Mouse (Mus musculus) liver, postnatal 0 days (tissue): ENCODE measurements around the gene Cpt1a. TPM values are rescaled to one million over a fixed set of nuclear protein-coding genes. Genes with fewer than 3 reads are reported as not detected.

ENCODE experiments used
- ATAC-seq: fragments of 200-750 bp; cut with Nextera tagmentation; 2 replicates; pipeline ENCODE4 v1.8.0; 2017; ENCODE audit warnings: mild to moderate bottlenecking, moderate library complexity
- DNase-seq: peaks from one replicate; pipeline ENCODE4 v3.0.0-alpha.2; 2016
- H3K27ac ChIP-seq: fragments of 300-500 bp; sonication (generic); 2 replicates; pipeline ENCODE4 v1.5.1; 2014; ENCODE audit warnings: antibody characterized with exemption, moderate library complexity, mild to moderate bottlenecking, low read depth
- H3K27me3 ChIP-seq: fragments of 300-500 bp; sonication (generic); 2 replicates; pipeline ENCODE4 v1.6.1; 2014; ENCODE audit warnings: low read length, control low read depth, mixed read lengths; ENCODE audit not compliant: insufficient read depth
- H3K36me3 ChIP-seq: fragments of 300-500 bp; sonication (generic); replicated peaks from 2 replicates; pipeline ENCODE4 v1.6.1; 2014; ENCODE audit warnings: mild to moderate bottlenecking, control low read depth, low read length, moderate library complexity, mixed read lengths; ENCODE audit not compliant: insufficient read depth
- H3K4me1 ChIP-seq: fragments of 300-500 bp; sonication (generic); 2 replicates; pipeline ENCODE4 v1.6.1; 2014; ENCODE audit warnings: antibody characterized with exemption, mild to moderate bottlenecking, control low read depth; ENCODE audit not compliant: insufficient read depth
- H3K4me2 ChIP-seq: fragments of 300-500 bp; sonication (generic); 2 replicates; pipeline ENCODE4 v1.6.1; 2014; ENCODE audit warnings: low read depth, mild to moderate bottlenecking, low read length, moderate library complexity, mixed read lengths
- H3K4me3 ChIP-seq: fragments of 300-500 bp; sonication (generic); 2 replicates; pipeline ENCODE4 v1.5.1; 2014; ENCODE audit warnings: low read depth, low read length
- H3K9ac ChIP-seq: fragments of 300-500 bp; sonication (generic); replicated peaks from 2 replicates; pipeline ENCODE4 v1.6.1; 2014; ENCODE audit warnings: mild to moderate bottlenecking, moderate library complexity
- H3K9me3 ChIP-seq: fragments of 300-500 bp; sonication (generic); 2 replicates; pipeline ENCODE4 v1.6.1; 2016; ENCODE audit warnings: mild to moderate bottlenecking, control low read depth, low read length, mixed read lengths
- CTCF ChIP-seq: sonication (generic); IDR thresholded peaks from 2 replicates; pipeline ENCODE4 v1.5.1; 2016; ENCODE audit warnings: antibody characterized with exemption, low read depth
- EP300 ChIP-seq: IDR thresholded peaks from 2 replicates; pipeline ENCODE4 v1.6.1; 2016; ENCODE audit warnings: antibody characterized with exemption, low read depth, mild to moderate bottlenecking
- WGBS: fragments of 180-500 bp; shearing (Covaris S2); extraction: QIAGEN DNeasy Blood & Tissue Kit; methylation state at CpG from one replicate; pipeline ENCODE4 v1.1.7; 2014; ENCODE audit not compliant: insufficient replicate concordance; 5-methylcytosine and 5-hydroxymethylcytosine counted together
- polyA plus RNA-seq: library from polyadenylated mRNA; unstranded; fragments of >200 nt; fragmentation: Nextera tagmentation; extraction: Ambion mirVana; gene quantifications from 2 replicates; pipeline ENCODE4 v1.2.1, GENCODE M21; 2015

The Cpt1a gene
- polyA plus RNA-seq, 1 experiment from 2014 or later = 140 TPM

DNA sequence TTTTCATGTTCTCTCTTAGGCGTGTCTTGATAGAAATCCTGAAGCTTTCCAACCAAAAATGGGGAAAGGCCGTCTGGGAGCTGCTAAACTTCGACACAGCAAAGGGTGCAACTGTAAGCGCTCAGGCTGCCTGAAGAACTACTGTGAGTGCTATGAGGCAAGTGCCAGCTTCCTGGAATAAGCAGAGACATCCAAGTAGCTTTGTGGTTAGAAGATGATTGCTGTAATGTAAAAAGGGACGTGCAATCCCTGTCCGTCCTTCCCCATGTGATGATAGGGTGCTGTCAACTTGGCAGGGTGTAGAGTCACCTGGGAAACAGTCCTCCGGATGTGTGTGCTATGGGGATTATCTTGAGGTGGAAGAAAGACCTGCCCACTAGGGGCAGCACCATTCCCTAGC is 81.9 kb downstream of the Cpt1a start:
- Histone ChIP-seq H3K4me2 (no peak overlapping the region), H3K36me3 (no peaks in the 10 kb centered on the region), H3K4me3 (no peak overlapping the region), H3K9me3 (no peaks in the 10 kb centered on the region), H3K9ac (no peak overlapping the region), H3K27me3 (no peaks in the 10 kb centered on the region), H3K4me1 (no peaks in the 10 kb centered on the region), H3K27ac (no peak overlapping the region)
- WGBS = 59% methylated on average over 7 of the region's 7 CpGs
- 0 out of 2 replicates have a peak, but pooled peaks have one; percentile 9 for TF ChIP-seq CTCF
- TF ChIP-seq EP300 = no peak
- no peak for ATAC-seq
- DNase-seq = no peak

DNA sequence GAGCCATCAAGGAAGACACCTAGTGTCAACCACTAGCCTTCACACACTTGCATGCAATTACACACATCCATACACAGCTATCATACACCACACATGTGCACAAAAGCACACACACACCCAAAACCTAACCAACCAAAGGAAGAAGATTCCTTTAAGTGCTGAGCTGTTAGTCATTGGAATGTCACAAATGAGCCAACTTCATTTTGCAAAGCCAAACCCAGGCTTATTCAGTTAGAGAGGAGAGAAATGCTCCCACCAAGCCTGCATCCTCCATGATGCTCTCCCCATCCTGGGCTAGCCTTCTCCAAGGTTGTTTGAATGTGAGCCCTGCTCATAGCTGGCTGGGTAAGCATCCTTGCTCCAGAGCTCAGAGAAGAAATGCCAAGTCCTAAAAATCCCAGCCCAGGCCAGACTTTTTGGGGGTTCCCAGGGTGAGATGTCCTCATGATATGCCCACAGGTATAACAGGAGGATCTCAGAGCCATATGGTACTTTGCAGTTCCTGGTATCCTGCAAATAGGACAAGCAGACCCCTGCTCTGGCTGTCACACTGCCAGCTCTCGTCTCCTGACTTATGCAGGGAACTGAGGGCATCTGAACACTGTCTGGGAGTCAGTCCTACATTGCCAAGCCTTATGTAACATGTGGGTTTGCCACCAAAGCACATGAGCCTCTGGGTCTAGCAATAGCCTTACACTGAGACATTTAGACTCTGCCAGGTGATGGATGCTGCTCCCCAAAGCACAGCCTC is 83.6 kb downstream of the Cpt1a start:
- no peaks in the 10 kb centered on the region for H3K27me3 ChIP-seq
- no peak overlapping the region for H3K4me3 ChIP-seq
- ATAC-seq (no peak), DNase-seq (no peak)
- no peak overlapping the region for H3K9ac ChIP-seq
- TF ChIP-seq EP300 = no peak
- H3K27ac ChIP-seq = no peak overlapping the region
- H3K9me3 ChIP-seq = no peaks in the 10 kb centered on the region
- no peaks in the 10 kb centered on the region for H3K4me1 ChIP-seq
- 56% methylated on average over 1 of the region's 1 CpGs for WGBS
- H3K4me2 ChIP-seq = no peak overlapping the region
- H3K36me3 ChIP-seq = no peaks in the 10 kb centered on the region

DNA sequence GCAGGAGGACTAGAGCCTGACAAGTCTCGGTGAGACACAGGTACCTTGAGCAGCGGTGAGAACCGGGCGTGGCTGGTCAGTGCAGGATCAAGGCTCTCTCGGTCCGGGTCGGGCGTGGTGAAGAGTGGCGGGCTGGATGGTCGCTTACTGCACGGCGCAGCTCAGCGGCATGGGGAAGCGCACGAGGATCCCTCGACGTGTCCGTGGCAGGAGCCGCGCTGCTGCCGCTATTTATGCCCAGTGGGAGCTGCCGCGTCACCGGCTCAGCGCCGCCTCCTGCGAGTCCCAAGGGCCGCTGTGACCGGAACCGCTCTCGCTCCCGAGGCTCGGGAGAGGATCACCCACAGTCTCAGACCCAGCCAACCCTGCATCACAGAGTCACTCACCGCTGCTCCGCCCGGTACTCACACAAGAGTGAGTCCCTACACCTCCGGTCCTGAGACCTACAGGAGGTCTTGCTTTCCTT is 92.2 kb downstream of the Cpt1a start, which contains the start of gene Gal:
Gal (minus strand) TSS at position 277 of the 466 bp plus-strand sequence.
- ATAC-seq = no peak; the same call in 1 of the 2 replicates

DNA sequence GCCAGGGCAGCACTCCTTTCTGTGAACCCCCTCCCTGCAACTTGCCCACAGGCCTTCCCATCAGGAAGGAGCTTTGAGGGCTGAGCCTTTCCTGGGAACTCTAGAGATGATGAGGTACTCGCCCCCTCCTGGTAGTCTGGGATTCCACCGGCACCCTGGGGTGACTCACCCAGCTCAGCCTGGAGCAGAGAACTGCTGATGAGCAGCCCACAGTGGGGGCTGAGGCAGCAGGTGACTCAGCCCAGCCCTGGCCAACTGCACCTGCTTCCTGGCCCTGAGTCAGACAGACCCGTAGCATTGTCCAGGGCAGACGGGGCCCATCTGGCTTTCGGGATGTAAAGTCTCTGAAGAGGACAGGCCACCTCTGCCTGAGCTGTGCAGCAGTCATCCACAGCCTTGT is 97.1 kb downstream of the Cpt1a start:
- Histone ChIP-seq H3K36me3 (no peaks in the 10 kb centered on the region), H3K9me3 (no peaks in the 10 kb centered on the region), H3K4me1 (peaks cover 4% of the 10 kb centered on the region; the same call in 1 of the 2 replicates), H3K9ac (no peak overlapping the region), H3K27me3 (peaks cover 16% of the 10 kb centered on the region), H3K4me2 (no peak overlapping the region), H3K27ac (no peak overlapping the region), H3K4me3 (no peak overlapping the region)
- ATAC-seq (no peak), DNase-seq (no peak)
- 54% methylated on average over 5 of the region's 5 CpGs for WGBS
- TF ChIP-seq EP300 = no peak

More for the DNA sequence above, 92.2 kb downstream of the Cpt1a start, which contains the start of gene Gal:
- Histone ChIP-seq H3K4me1 (peaks cover 5% of the 10 kb centered on the region; the same call in 1 of the 2 replicates), H3K27ac (no peak within 1 kb of the TSS), H3K27me3 (peaks cover 36% of the 10 kb centered on the region), H3K9ac (0 out of 2 replicates have a peak within 1 kb of the TSS, but pooled peaks have one; percentile 16), H3K36me3 (no peaks in the 10 kb centered on the region), H3K4me2 (peak within 1 kb of the TSS; percentile 49), H3K9me3 (no peaks in the 10 kb centered on the region), H3K4me3 (peak within 1 kb of the TSS; percentile 31)
- WGBS = 3% methylated on average over 37 of the region's 37 CpGs
- DNase-seq = peak; percentile 26
- TF ChIP-seq EP300 = no peak
- TF ChIP-seq CTCF = no peak

DNA sequence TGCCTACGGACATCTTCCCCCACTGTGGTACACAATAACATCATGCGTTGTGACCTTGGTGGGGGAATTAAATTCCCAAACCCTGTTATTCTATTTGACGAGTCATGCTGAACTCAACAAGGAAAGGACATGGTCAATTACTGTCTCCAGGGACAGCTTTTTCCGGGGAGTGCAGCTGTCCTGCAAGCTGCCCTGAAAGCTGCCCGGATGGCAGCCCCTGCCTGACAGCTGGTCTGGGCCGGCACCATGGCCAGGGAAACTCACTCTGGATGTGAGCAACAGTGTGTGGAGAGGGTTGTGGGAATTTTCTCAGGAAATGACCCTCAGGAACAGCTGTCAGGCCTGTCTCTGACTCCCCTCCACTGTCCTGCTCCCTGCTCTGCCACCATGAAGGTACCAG is 100.4 kb downstream of the Cpt1a start:
- no peak for TF ChIP-seq CTCF
- no peak for TF ChIP-seq EP300
- Histone ChIP-seq H3K4me2 (no peak overlapping the region), H3K4me3 (no peak overlapping the region), H3K9ac (no peak overlapping the region), H3K9me3 (no peaks in the 10 kb centered on the region), H3K36me3 (no peaks in the 10 kb centered on the region), H3K4me1 (no peaks in the 10 kb centered on the region), H3K27ac (peak overlapping the region; percentile 78), H3K27me3 (no peaks in the 10 kb centered on the region)
- ATAC-seq (no peak), DNase-seq (no peak)
- 83% methylated on average over 6 of the region's 6 CpGs for WGBS

DNA sequence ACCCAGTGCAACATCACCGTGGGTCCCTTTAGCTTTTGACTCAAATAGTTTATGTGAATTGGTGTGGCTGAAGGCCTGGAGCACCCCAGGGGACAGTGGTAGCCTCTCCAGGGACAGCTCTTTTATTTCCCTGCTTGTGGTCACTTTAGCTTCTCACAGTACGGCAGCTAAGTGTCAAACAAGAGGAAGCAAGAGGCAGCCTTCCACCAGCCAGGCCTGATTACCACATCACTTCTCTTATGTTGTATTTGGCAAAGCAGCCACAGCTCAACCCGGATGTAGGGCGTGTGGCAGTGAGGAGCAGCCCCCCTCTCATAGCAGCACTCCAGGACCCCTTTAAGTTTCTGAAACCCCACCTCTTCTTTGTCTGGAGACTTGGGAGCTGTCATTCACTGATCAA is 100.8 kb downstream of the Cpt1a start:
- Histone ChIP-seq H3K9me3 (no peaks in the 10 kb centered on the region), H3K4me3 (no peak overlapping the region), H3K4me2 (no peak overlapping the region), H3K27me3 (no peaks in the 10 kb centered on the region), H3K9ac (no peak overlapping the region), H3K4me1 (no peaks in the 10 kb centered on the region), H3K36me3 (no peaks in the 10 kb centered on the region), H3K27ac (peak overlapping the region; percentile 78)
- no peak for DNase-seq
- 35% methylated on average over 4 of the region's 4 CpGs for WGBS
- peak; percentile 36; the same call in 1 of the 2 replicates for ATAC-seq
- TF ChIP-seq CTCF (no peak), EP300 (no peak)
